Mouse (Mus musculus) left cerebral cortex, postnatal 36 days (tissue): Measurements from ENCODE around the gene Efna5. TPM values are rescaled to one million over a fixed set of nuclear protein-coding genes. Genes with fewer than 3 reads are reported as not detected.

Source experiments
- DNase-seq, 2 experiments: peaks; one replicate each; pipeline ENCODE4 v3.0.0; 2021 to 2022; ENCODE audit warnings: low spot score in 2 of 2, mixed read lengths in 1 of 2
- intact Hi-C: fragments of 180-260 bp; cut with DNase I; formaldehyde crosslinking; loops from one replicate; pipeline ENCODE4 v1.15.1; 2025
- total RNA-seq, 2 experiments: library from RNA; stranded (reverse); gene quantifications; 2 replicates each; pipeline ENCODE4 v1.2.3; 2021

The Efna5 gene
- total RNA-seq, 2 experiments from 2014 or later, result 35.7 to 37.7 TPM

- intact Hi-C loops, result no loop called here
- no peak for DNase-seq
Measured at GRCm38 (mm10) chr17:62802748-62803147, 78.4 kb downstream of the Efna5 start.

- no peak for DNase-seq
- intact Hi-C loops, result no loop called here
Measured at GRCm38 (mm10) chr17:62797272-62797671, 83.8 kb downstream of the Efna5 start.

- intact Hi-C loops, result no loop called here
- DNase-seq, result no peak
Measured at GRCm38 (mm10) chr17:62789291-62790290, 91.5 kb downstream of the Efna5 start.

GRCm38 (mm10) chr17:62788783-62789182 lies 92.3 kb downstream of the Efna5 start:
- DNase-seq, result no peak
- intact Hi-C loops, result no loop called here

- intact Hi-C loops, result no loop called here
- no peak for DNase-seq
Measured at GRCm38 (mm10) chr17:62787855-62788254, 93.3 kb downstream of the Efna5 start.

- DNase-seq, result no peak
- intact Hi-C loops, result no loop called here
Measured at GRCm38 (mm10) chr17:62786602-62786907, 94.6 kb downstream of the Efna5 start.

GRCm38 (mm10) chr17:62785781-62786601 lies 95.1 kb downstream of the Efna5 start:
- DNase-seq, result no peak
- intact Hi-C loops, result no loop called here

- no peak for DNase-seq
- intact Hi-C loops, result no loop called here
Measured at GRCm38 (mm10) chr17:62784274-62785171, 96.6 kb downstream of the Efna5 start.

GRCm38 (mm10) chr17:62783524-62784273 lies 97.4 kb downstream of the Efna5 start:
- intact Hi-C loops, result no loop called here
- DNase-seq, result peak; percentile 62 to 76

GRCm38 (mm10) chr17:62782826-62783404 lies 98.2 kb downstream of the Efna5 start:
- no peak for DNase-seq
- intact Hi-C loops, result no loop called here

- no peak for DNase-seq
- intact Hi-C loops, result no loop called here
Measured at GRCm38 (mm10) chr17:62781120-62781519, 100.0 kb downstream of the Efna5 start.

- no peak for DNase-seq
- intact Hi-C loops, result no loop called here
Measured at GRCm38 (mm10) chr17:62777858-62778564, 103.1 kb downstream of the Efna5 start.

- no peak for DNase-seq
- intact Hi-C loops, result no loop called here
Measured at GRCm38 (mm10) chr17:62776710-62777109, 104.4 kb downstream of the Efna5 start.

GRCm38 (mm10) chr17:62775976-62776375 lies 105.1 kb downstream of the Efna5 start:
- no peak for DNase-seq
- intact Hi-C loops, result no loop called here

GRCm38 (mm10) chr17:62775401-62775800 lies 105.7 kb downstream of the Efna5 start:
- intact Hi-C loops, result no loop called here
- DNase-seq, result no peak

GRCm38 (mm10) chr17:62774749-62775148 lies 106.4 kb downstream of the Efna5 start:
- intact Hi-C loops, result no loop called here
- DNase-seq, result no peak

GRCm38 (mm10) chr17:62766705-62767104 lies 114.4 kb downstream of the Efna5 start:
- DNase-seq, result no peak
- intact Hi-C loops, result no loop called here

- intact Hi-C loops, result no loop called here
- no peak for DNase-seq
Measured at GRCm38 (mm10) chr17:62765165-62765564, 116.0 kb downstream of the Efna5 start.
